ENCODE assay signal across 8 mouse cellular contexts in the genomic region with DNA sequence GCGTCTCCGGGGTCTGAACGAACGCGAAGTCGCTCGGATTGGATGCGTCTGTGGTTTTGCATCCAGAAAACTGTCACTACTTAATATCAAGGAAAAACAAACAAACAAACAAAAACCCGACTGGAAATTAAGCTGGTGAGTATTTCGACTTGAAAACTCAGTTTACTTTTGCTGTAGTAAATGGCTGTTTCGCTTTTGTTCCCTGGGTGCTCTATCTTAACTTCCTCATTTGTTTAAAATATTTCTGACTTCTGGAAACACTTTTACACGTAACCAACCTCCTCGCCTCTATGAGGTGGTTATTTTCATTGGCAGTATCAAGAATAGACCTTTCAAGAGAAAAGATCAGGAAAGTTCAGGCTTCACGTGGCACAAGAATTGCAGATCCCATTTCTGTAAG. TPM values are rescaled to one million over a fixed set of nuclear protein-coding genes. Genes with fewer than 3 reads are reported as not detected.
DNase-seq lines count a peak whose midpoint lies in the region; ATAC-seq and TF ChIP-seq lines count a peak whose summit lies in the region.

No protein-coding gene starts in this region.

- H3K27me3 ChIP-seq in heart, embryonic 16.5 days (ENCODE audit: control insufficient read depth, insufficient read depth, low read length) = no peaks in the 10 kb centered on the region
- no peaks in the 10 kb centered on the region for H3K27me3 ChIP-seq in MEL (ENCODE audit: control insufficient read depth in 1 of 2, insufficient read depth in 2 of 2, low read length in 2 of 2)
- H3K27me3 ChIP-seq in hindbrain, embryonic 12.5 days = no peaks in the 10 kb centered on the region
- no peaks in the 10 kb centered on the region for H3K27me3 ChIP-seq in midbrain, embryonic 13.5 days

- no peak for TF ChIP-seq POLR2A in MEL (IDR thresholded peaks at IDR 0.05; ENCODE audit: control insufficient read depth in 1 of 2, insufficient read depth in 1 of 2, low read depth in 1 of 2, low read length in 2 of 2, poor library complexity in 1 of 2)

- DNase-seq in heart, postnatal 4 days = no peak
- peak; percentile 74 for DNase-seq in MEL (ENCODE audit: low read depth, low spot score)
- DNase-seq in adrenal gland, adult 8-10 months = no peak
- no peak for DNase-seq in left cerebral cortex, adult 11 months (ENCODE audit: low spot score)

- H3K4me2 ChIP-seq in heart, embryonic 16.5 days (ENCODE audit: low read depth, low read length) = peak overlapping the region; percentile 84
- H3K4me2 ChIP-seq in hindbrain, embryonic 12.5 days (replicated peaks) = peak overlapping the region; percentile 75
- peak overlapping the region; percentile 73 for H3K4me2 ChIP-seq in midbrain, embryonic 13.5 days (replicated peaks)

- H3K79me2 ChIP-seq in MEL (ENCODE audit: control insufficient read depth, insufficient read depth, low read length, poor library complexity) = peaks cover 48% of the 10 kb centered on the region

- H3K4me3 ChIP-seq in heart, embryonic 16.5 days (ENCODE audit: low read length) = peak overlapping the region; percentile 85
- H3K4me3 ChIP-seq in MEL (ENCODE audit: control insufficient read depth in 1 of 2, insufficient read depth in 1 of 2, low read depth in 2 of 2, low read length in 2 of 2) = peak overlapping the region; percentile 95 to 100
- peak overlapping the region; percentile 99 for H3K4me3 ChIP-seq in hindbrain, embryonic 12.5 days
- peak overlapping the region; percentile 98 for H3K4me3 ChIP-seq in midbrain, embryonic 13.5 days (replicated peaks)

- H3K9me3 ChIP-seq in heart, embryonic 16.5 days (replicated peaks; ENCODE audit: control insufficient read depth, low read length) = no peaks in the 10 kb centered on the region
- no peaks in the 10 kb centered on the region for H3K9me3 ChIP-seq in MEL (replicated peaks; ENCODE audit: insufficient read depth, low read length)
- no peaks in the 10 kb centered on the region for H3K9me3 ChIP-seq in hindbrain, embryonic 12.5 days (replicated peaks)
- H3K9me3 ChIP-seq in midbrain, embryonic 13.5 days = no peaks in the 10 kb centered on the region

- TF ChIP-seq CTCF in MEL (IDR thresholded peaks at IDR 0.05 in 2 of 3, conservative IDR thresholded peaks at IDR 0.05 in 1 of 3; ENCODE audit: control insufficient read depth in 1 of 3, insufficient read depth in 1 of 3, low read depth in 2 of 3, low read length in 3 of 3, poor library complexity in 1 of 3, severe bottlenecking in 1 of 3) = no peak

- ATAC-seq in heart, embryonic 16.5 days (replicated peaks; ENCODE audit: extremely low read depth, insufficient read depth, low FRiP score) = no peak
- no peak for ATAC-seq in hindbrain, embryonic 12.5 days (ENCODE audit: low FRiP score)
- ATAC-seq in midbrain, embryonic 13.5 days = no peak
- ATAC-seq in activated CD4-positive, CD25-positive, alpha-beta regulatory T cell, adult 4 months = no peak

- WGBS in heart, embryonic 16.5 days = 2% methylated on average over 14 of the region's 14 CpGs
- 8% methylated on average over 14 of the region's 14 CpGs for WGBS in hindbrain, embryonic 12.5 days
- 9% methylated on average over 14 of the region's 14 CpGs for WGBS in midbrain, embryonic 13.5 days

- peaks cover 15% of the 10 kb centered on the region for H3K36me3 ChIP-seq in heart, embryonic 16.5 days (ENCODE audit: control insufficient read depth, insufficient read depth)
- H3K36me3 ChIP-seq in MEL (ENCODE audit: control insufficient read depth in 1 of 2, insufficient read depth in 2 of 2, low read length in 2 of 2) = peaks cover 25 to 30% of the 10 kb centered on the region in 2 experiments
- H3K36me3 ChIP-seq in hindbrain, embryonic 12.5 days = peaks cover 15% of the 10 kb centered on the region
- peaks cover 21% of the 10 kb centered on the region for H3K36me3 ChIP-seq in midbrain, embryonic 13.5 days

- TF ChIP-seq EP300 in MEL (IDR thresholded peaks at IDR 0.05; ENCODE audit: low read depth in 1 of 2, low read length in 2 of 2) = 0 out of 4 replicates have a peak, but pooled peaks of 1 of the 2 experiments have one; percentile 7

- H3K9ac ChIP-seq in heart, embryonic 16.5 days (ENCODE audit: low read length) = peak overlapping the region; percentile 95
- peak overlapping the region; percentile 97 for H3K9ac ChIP-seq in MEL (ENCODE audit: control insufficient read depth, low read depth, low read length, poor library complexity, severe bottlenecking)
- H3K9ac ChIP-seq in hindbrain, embryonic 12.5 days = peak overlapping the region; percentile 96
- peak overlapping the region; percentile 91 for H3K9ac ChIP-seq in midbrain, embryonic 13.5 days (replicated peaks)

- H3K27ac ChIP-seq in heart, embryonic 16.5 days (ENCODE audit: low read length) = peak overlapping the region; percentile 99
- peak overlapping the region; percentile 95 for H3K27ac ChIP-seq in MEL (ENCODE audit: control insufficient read depth, low read depth, low read length)
- no peak overlapping the region; the same call in 1 of the 2 replicates for H3K27ac ChIP-seq in hindbrain, embryonic 12.5 days
- peak overlapping the region; percentile 97 for H3K27ac ChIP-seq in midbrain, embryonic 13.5 days

- H3K4me1 ChIP-seq in heart, embryonic 16.5 days (ENCODE audit: control insufficient read depth, insufficient read depth, low read length) = peaks cover 13% of the 10 kb centered on the region
- peaks cover 9 to 12% of the 10 kb centered on the region in 2 experiments for H3K4me1 ChIP-seq in MEL (ENCODE audit: control insufficient read depth in 1 of 2, insufficient read depth in 2 of 2, low read length in 2 of 2)
- H3K4me1 ChIP-seq in hindbrain, embryonic 12.5 days = peaks cover 19% of the 10 kb centered on the region
- peaks cover 36% of the 10 kb centered on the region for H3K4me1 ChIP-seq in midbrain, embryonic 13.5 days (replicated peaks)

- no peak for TF ChIP-seq RAD21 in MEL (IDR thresholded peaks at IDR 0.05; ENCODE audit: low read depth, low read length)

TF ChIP-seq in MEL, 35 proteins besides CTCF, POLR2A, EP300 and RAD21 (continues in another document):
- TF ChIP-seq ZMIZ1 (IDR thresholded peaks at IDR 0.05; ENCODE audit: low read depth, low read length) (0 out of 2 replicates have a peak, but pooled peaks have one; percentile 15), HCFC1 (IDR thresholded peaks at IDR 0.05; ENCODE audit: low read depth, low read length) (0 out of 2 replicates have a peak, but pooled peaks have one; percentile 12), ZNF384 (IDR thresholded peaks at IDR 0.05; ENCODE audit: low read depth, low read length) (no peak), TAL1 (IDR thresholded peaks at IDR 0.05; ENCODE audit: low read length) (no peak), POLR2AphosphoS2 (IDR thresholded peaks at IDR 0.05; ENCODE audit: low read length) (no peak), TCF12 (IDR thresholded peaks at IDR 0.05; ENCODE audit: low read depth, low read length) (no peak), MAFK (IDR thresholded peaks at IDR 0.05; ENCODE audit: borderline replicate concordance, low read depth, low read length) (no peak), BHLHE40 (IDR thresholded peaks at IDR 0.05; ENCODE audit: borderline replicate concordance, low read depth, low read length) (no peak), E2F4 (IDR thresholded peaks at IDR 0.05; ENCODE audit: borderline replicate concordance, low read depth, low read length) (no peak), POLR2AphosphoS5 (IDR thresholded peaks at IDR 0.05; ENCODE audit: borderline replicate concordance, low read depth, low read length) (no peak), ZKSCAN1 (IDR thresholded peaks at IDR 0.05; ENCODE audit: low read depth, low read length) (no peak), MYC (IDR thresholded peaks at IDR 0.05; ENCODE audit: low read depth, low read length) (no peak), GATA1 (IDR thresholded peaks at IDR 0.05; ENCODE audit: low read depth, low read length) (no peak), ETS1 (IDR thresholded peaks at IDR 0.05; ENCODE audit: low read depth, low read length) (no peak), RCOR1 (IDR thresholded peaks at IDR 0.05; ENCODE audit: low read depth, low read length) (no peak), ELF1 (IDR thresholded peaks at IDR 0.05; ENCODE audit: low read depth, low read length) (no peak), SMC3 (IDR thresholded peaks at IDR 0.05; ENCODE audit: low read depth, low read length) (no peak), JUND (IDR thresholded peaks at IDR 0.05; ENCODE audit: low read depth, low read length) (no peak), GABPA (IDR thresholded peaks at IDR 0.05; ENCODE audit: low read depth, low read length) (no peak), SIN3A (IDR thresholded peaks at IDR 0.05; ENCODE audit: low read length) (peak; percentile 87), USF2 (IDR thresholded peaks at IDR 0.05; ENCODE audit: borderline replicate concordance in 1 of 2, insufficient read depth in 1 of 2, low read depth in 1 of 2, low read length in 2 of 2) (no peak), NRF1 (IDR thresholded peaks at IDR 0.05; ENCODE audit: insufficient read depth, low read depth, low read length, poor library complexity, severe bottlenecking) (no peak)

RNA-seq across cellular contexts. Expression of a gene that starts 1.1 kb away (rescaled TPM):
- polyA plus RNA-seq in heart, embryonic 16.5 days (2015; fragmentation: Nextera tagmentation; extraction: Ambion mirVana) = 46.9 and 52.2 TPM in 2 replicates
- 10 to 100 TPM; 61.3 to 63.1 TPM for total RNA-seq in heart, postnatal 4 days (2021)
- total RNA-seq in MEL (2012; rRNA removed) = 35.1 and 36.3 TPM in 2 replicates
- 10 to 100 TPM; 62.2 to 65.5 TPM for polyA plus RNA-seq in MEL (2012; ENCODE audit: insufficient read depth in 1 of 2, insufficient read length in 2 of 2, low read depth in 1 of 2, low replicate concordance in 2 of 2, missing spikeins in 1 of 2)
- 112 and 115 TPM in 2 replicates for polyA plus RNA-seq in hindbrain, embryonic 12.5 days (2016; fragmentation: Nextera tagmentation; extraction: Ambion mirVana)
- polyA plus RNA-seq in midbrain, embryonic 13.5 days (2015; fragmentation: Nextera tagmentation; extraction: Ambion mirVana) = 78.9 and 84.5 TPM in 2 replicates
- total RNA-seq in adrenal gland, adult 8-10 months (2022) = 100 to 1,000 TPM; 116 to 152 (median 136) TPM
- 10 to 100 TPM; 45.1 to 53.3 TPM for polyA plus RNA-seq in activated CD4-positive, CD25-positive, alpha-beta regulatory T cell, adult 4 months (2017; shearing (Covaris generic))

RNA-seq across cellular contexts. Expression of a gene that starts 1.4 kb away (rescaled TPM):
- 4.8 and 5.5 TPM in 2 replicates for polyA plus RNA-seq in heart, embryonic 16.5 days (2015; fragmentation: Nextera tagmentation; extraction: Ambion mirVana)
- total RNA-seq in heart, postnatal 4 days (2021) = 10 to 100 TPM; 10.6 to 10.8 TPM
- 5.0 and 5.9 TPM in 2 replicates for total RNA-seq in MEL (2012; rRNA removed)
- 10 to 100 TPM in 1 of 2 experiments, 1 to 10 TPM in 1; 6.9 to 61.6 TPM for polyA plus RNA-seq in MEL (2012; ENCODE audit: insufficient read depth in 1 of 2, insufficient read length in 2 of 2, low read depth in 1 of 2, low replicate concordance in 2 of 2, missing spikeins in 1 of 2)
- 10.7 and 12.8 TPM in 2 replicates for polyA plus RNA-seq in hindbrain, embryonic 12.5 days (2016; fragmentation: Nextera tagmentation; extraction: Ambion mirVana)
- 6.2 and 6.8 TPM in 2 replicates for polyA plus RNA-seq in midbrain, embryonic 13.5 days (2015; fragmentation: Nextera tagmentation; extraction: Ambion mirVana)
- total RNA-seq in adrenal gland, adult 8-10 months (2022) = 10 to 100 TPM; 20.0 to 27.8 (median 26.1) TPM
- 1 to 10 TPM; 8.9 to 9.8 TPM for polyA plus RNA-seq in activated CD4-positive, CD25-positive, alpha-beta regulatory T cell, adult 4 months (2017; shearing (Covaris generic))
